Mouse (Mus musculus): ENCODE data around the gene Abcc9. TPM values are rescaled to one million over a fixed set of nuclear protein-coding genes. Genes with fewer than 3 reads are reported as not detected.

Gene Abcc9
- polyA plus RNA-seq, 1 experiment from 2014 or later = 16.7 TPM

DNA sequence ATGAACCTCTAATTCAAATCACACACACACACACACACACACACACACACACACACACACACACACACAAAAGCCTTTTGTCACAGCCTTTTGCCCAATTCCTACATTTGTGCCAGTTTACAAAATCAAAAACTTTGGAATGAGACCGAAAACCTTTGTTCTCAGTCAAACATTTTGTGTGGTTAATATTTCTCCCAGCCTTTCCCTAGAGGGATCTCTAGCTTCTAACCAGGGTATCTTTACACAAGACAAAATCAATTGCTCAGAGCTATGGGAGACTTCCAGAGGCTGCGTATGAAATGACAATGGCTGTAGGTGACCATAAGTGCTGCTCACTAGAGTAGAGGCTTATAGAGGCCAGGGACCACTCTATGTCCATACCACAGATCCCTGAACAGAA, 36.1 kb upstream of the Abcc9 start:
- Histone ChIP-seq H3K4me3 (ENCODE audit: low read length) (no peak overlapping the region), H3K36me3 (ENCODE audit: control insufficient read depth, insufficient read depth) (no peaks in the 10 kb centered on the region), H3K9ac (ENCODE audit: low read length) (no peak overlapping the region), H3K9me3 (replicated peaks; ENCODE audit: control insufficient read depth, low read length) (no peaks in the 10 kb centered on the region), H3K27ac (ENCODE audit: low read length) (no peak overlapping the region), H3K4me1 (ENCODE audit: control insufficient read depth, insufficient read depth, low read length) (peaks cover 6% of the 10 kb centered on the region; the same call in 1 of the 2 replicates), H3K27me3 (ENCODE audit: control insufficient read depth, insufficient read depth, low read length) (no peaks in the 10 kb centered on the region), H3K4me2 (ENCODE audit: low read depth, low read length) (no peak overlapping the region)
- ATAC-seq (replicated peaks; ENCODE audit: extremely low read depth, insufficient read depth, low FRiP score) = no peak
- WGBS = 94% methylated on average over 2 of the region's 2 CpGs

DNA sequence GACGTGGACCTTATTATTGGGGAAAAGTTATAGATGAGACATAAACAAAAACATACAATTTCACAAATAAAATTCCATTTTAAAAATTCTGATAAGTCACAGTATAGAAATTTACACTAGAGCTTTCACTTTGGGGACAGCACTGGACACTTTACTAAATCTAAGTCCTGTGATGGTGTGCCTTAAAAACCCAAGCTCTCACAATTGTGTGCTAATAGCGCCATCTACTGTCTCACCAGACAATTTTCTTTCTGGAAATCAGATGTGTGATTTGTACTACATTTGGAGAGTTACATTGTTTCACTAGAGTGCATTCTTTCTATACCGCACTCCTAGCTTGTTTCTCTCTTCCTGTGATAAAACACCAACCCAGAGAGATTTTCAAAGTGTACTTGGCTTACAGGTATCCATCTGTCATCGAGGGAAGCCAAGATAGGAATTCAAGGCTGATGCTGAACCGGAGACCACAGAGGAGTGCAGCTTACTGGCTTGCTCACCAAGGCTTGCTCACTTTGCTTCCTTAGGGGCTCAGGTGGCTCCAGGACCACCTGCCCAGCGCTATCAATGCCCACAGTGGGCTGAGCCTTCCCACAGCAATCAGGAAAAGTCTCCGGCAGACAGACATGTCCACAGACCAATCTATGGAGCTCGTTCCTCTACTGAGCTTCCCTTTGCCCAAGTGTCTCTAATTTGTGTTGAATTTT, 33.3 kb upstream of the Abcc9 start:
- ATAC-seq (replicated peaks; ENCODE audit: extremely low read depth, insufficient read depth, low FRiP score) = no peak
- Histone ChIP-seq H3K9ac (ENCODE audit: low read length) (no peak overlapping the region), H3K27me3 (ENCODE audit: control insufficient read depth, insufficient read depth, low read length) (no peaks in the 10 kb centered on the region), H3K4me3 (ENCODE audit: low read length) (no peak overlapping the region), H3K4me2 (ENCODE audit: low read depth, low read length) (no peak overlapping the region), H3K36me3 (ENCODE audit: control insufficient read depth, insufficient read depth) (no peaks in the 10 kb centered on the region), H3K9me3 (replicated peaks; ENCODE audit: control insufficient read depth, low read length) (no peaks in the 10 kb centered on the region), H3K4me1 (ENCODE audit: control insufficient read depth, insufficient read depth, low read length) (0 out of 2 replicates have a peak, but pooled peaks cover 3% of the 10 kb centered on the region), H3K27ac (ENCODE audit: low read length) (no peak overlapping the region)
- 44% methylated on average over 8 of the region's 8 CpGs for WGBS

DNA sequence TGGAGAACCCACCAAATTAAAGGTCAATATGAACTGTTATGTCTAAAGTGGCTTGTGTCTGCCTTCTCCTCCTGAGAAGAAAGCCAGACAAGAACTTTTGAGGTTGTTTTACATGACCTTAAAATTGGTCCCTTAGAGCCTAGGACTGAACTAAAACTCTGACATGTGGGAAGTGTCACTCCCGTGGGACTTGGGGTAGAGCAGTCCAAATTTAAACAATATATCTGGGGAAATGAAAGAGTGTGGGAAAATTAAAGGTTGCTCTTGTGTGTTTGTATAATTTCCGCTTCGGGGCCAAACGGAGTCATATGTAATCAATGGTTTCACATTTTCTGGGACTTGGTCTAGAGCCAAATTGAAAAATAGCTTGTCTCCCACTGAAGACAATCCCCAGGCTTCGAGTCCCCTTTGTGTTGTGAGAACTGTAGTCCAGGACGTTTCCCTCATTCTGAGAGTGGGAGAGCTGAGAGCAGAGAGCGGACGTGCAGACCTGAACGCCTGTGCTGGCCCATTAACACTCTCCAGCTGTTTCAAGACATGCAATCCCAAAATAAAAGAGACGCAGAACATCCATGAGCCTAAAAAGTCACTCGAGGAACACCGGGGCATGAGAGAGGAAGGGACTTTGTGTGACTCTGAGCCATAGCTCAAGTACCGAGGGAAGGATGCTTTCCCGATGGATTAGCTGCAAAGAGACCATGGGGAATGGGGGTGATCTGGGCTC, 30.6 kb upstream of the Abcc9 start:
- Histone ChIP-seq H3K27ac (ENCODE audit: low read length) (peak overlapping the region; percentile 39), H3K9ac (ENCODE audit: low read length) (no peak overlapping the region), H3K9me3 (replicated peaks; ENCODE audit: control insufficient read depth, low read length) (no peaks in the 10 kb centered on the region), H3K4me2 (ENCODE audit: low read depth, low read length) (no peak overlapping the region), H3K4me1 (ENCODE audit: control insufficient read depth, insufficient read depth, low read length) (0 out of 2 replicates have a peak, but pooled peaks cover 3% of the 10 kb centered on the region), H3K36me3 (ENCODE audit: control insufficient read depth, insufficient read depth) (no peaks in the 10 kb centered on the region), H3K27me3 (ENCODE audit: control insufficient read depth, insufficient read depth, low read length) (no peaks in the 10 kb centered on the region), H3K4me3 (ENCODE audit: low read length) (no peak overlapping the region)
- WGBS = 64% methylated on average over 14 of the region's 14 CpGs
- ATAC-seq (replicated peaks; ENCODE audit: extremely low read depth, insufficient read depth, low FRiP score) = 0 out of 2 replicates have a peak, but pooled peaks have one; percentile 19

DNA sequence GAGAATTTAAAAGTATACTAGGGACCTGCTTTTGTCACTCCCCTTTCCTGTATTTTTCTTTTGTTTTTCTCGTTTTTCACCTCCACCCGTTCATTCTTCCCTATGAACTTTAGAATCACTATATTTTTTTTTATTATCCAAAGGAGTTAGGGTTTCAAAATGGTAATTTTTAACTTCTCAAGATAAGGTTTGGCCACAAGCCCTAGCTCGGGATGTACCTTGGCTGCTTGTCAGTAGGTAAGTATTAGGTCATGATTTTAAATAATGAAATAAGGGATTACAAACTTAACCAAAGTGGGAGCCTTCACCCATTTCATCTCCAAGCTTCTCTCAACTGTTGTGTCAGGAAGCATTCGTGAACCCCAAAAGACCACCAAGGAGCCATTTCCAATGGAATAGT, 23.9 kb upstream of the Abcc9 start:
- Histone ChIP-seq H3K9ac (ENCODE audit: low read length) (no peak overlapping the region), H3K27me3 (ENCODE audit: control insufficient read depth, insufficient read depth, low read length) (no peaks in the 10 kb centered on the region), H3K36me3 (ENCODE audit: control insufficient read depth, insufficient read depth) (no peaks in the 10 kb centered on the region), H3K27ac (ENCODE audit: low read length) (no peak overlapping the region), H3K4me1 (ENCODE audit: control insufficient read depth, insufficient read depth, low read length) (peaks cover 3% of the 10 kb centered on the region; the same call in 1 of the 2 replicates), H3K4me2 (ENCODE audit: low read depth, low read length) (no peak overlapping the region), H3K9me3 (replicated peaks; ENCODE audit: control insufficient read depth, low read length) (0 out of 2 replicates have a peak, but pooled peaks cover 3% of the 10 kb centered on the region), H3K4me3 (ENCODE audit: low read length) (no peak overlapping the region)
- no peak for ATAC-seq (replicated peaks; ENCODE audit: extremely low read depth, insufficient read depth, low FRiP score)
- 69% methylated on average over 4 of the region's 4 CpGs for WGBS

DNA sequence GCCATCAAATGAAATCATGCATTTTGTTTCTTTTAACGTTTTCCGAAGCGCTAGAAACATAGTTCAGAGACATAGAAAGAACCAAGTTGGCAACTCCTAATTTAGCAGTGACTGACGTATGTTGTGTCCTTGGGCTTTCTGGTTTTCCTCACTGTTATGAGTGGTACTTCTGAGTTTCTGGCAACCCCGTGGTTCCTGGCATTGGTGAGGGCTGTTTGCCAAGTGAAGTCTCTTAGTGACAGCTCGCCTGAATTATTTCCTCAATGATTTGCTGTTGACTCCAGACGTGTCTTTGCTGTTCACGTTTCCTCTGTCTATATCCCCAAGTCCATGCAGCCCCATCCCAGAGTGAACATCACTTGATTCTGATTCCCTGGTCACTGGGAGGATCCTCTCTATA, 19.6 kb upstream of the Abcc9 start:
- no peak for ATAC-seq (replicated peaks; ENCODE audit: extremely low read depth, insufficient read depth, low FRiP score)
- Histone ChIP-seq H3K27me3 (ENCODE audit: control insufficient read depth, insufficient read depth, low read length) (no peaks in the 10 kb centered on the region), H3K27ac (ENCODE audit: low read length) (no peak overlapping the region), H3K4me3 (ENCODE audit: low read length) (no peak overlapping the region), H3K4me2 (ENCODE audit: low read depth, low read length) (no peak overlapping the region), H3K9me3 (replicated peaks; ENCODE audit: control insufficient read depth, low read length) (0 out of 2 replicates have a peak, but pooled peaks cover 3% of the 10 kb centered on the region), H3K9ac (ENCODE audit: low read length) (no peak overlapping the region), H3K36me3 (ENCODE audit: control insufficient read depth, insufficient read depth) (no peaks in the 10 kb centered on the region), H3K4me1 (ENCODE audit: control insufficient read depth, insufficient read depth, low read length) (peaks cover 3% of the 10 kb centered on the region; the same call in 1 of the 2 replicates)
- 59% methylated on average over 8 of the region's 8 CpGs for WGBS

DNA sequence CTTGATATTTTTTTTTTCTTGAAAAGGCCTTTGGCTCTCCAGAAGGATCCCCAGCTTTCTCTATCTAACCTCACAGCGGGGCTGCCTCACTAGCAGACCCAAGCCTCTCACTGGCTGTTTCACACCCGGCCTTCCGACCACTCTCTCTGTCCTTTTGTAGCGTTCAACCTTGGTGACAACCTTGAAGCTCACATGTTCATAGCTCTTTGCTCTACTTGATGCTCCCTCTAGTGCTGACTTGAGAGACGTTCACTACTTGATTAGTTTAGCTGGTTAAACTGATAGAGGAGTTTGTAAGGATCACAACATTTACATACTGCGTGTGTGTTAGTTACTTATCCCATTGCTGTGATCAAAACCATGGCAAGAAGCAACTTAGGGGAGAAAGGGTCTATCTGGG, 18.5 kb upstream of the Abcc9 start:
- Histone ChIP-seq H3K4me1 (ENCODE audit: control insufficient read depth, insufficient read depth, low read length) (peaks cover 3% of the 10 kb centered on the region; the same call in 1 of the 2 replicates), H3K4me2 (ENCODE audit: low read depth, low read length) (no peak overlapping the region), H3K9ac (ENCODE audit: low read length) (no peak overlapping the region), H3K9me3 (replicated peaks; ENCODE audit: control insufficient read depth, low read length) (0 out of 2 replicates have a peak, but pooled peaks cover 3% of the 10 kb centered on the region), H3K4me3 (ENCODE audit: low read length) (no peak overlapping the region), H3K27me3 (ENCODE audit: control insufficient read depth, insufficient read depth, low read length) (no peaks in the 10 kb centered on the region), H3K36me3 (ENCODE audit: control insufficient read depth, insufficient read depth) (no peaks in the 10 kb centered on the region), H3K27ac (ENCODE audit: low read length) (no peak overlapping the region)
- ATAC-seq (replicated peaks; ENCODE audit: extremely low read depth, insufficient read depth, low FRiP score) = peak; percentile 37; the same call in 1 of the 2 replicates
- WGBS = 54% methylated on average over 6 of the region's 6 CpGs

DNA sequence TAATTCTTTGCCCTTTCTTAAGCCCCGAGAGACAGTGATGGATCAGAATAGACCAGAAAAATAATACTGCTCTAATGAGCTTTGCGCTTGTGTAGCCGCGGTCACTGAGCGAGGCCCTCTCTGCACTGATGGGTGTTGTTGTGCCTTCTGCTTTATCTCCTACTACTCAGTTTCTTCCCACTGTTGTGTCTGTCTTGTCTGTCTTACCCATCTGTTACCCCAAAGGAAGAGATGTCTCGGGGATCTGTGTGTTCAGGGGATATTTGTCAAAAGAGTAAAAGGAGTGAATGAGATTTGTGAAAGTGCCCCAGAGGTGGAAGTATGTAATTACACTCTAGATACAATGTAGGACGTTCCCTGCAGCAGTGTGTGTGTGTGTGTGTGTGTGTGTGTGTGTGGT, 16.1 kb upstream of the Abcc9 start:
- 68% methylated on average over 7 of the region's 7 CpGs for WGBS
- Histone ChIP-seq H3K36me3 (ENCODE audit: control insufficient read depth, insufficient read depth) (no peaks in the 10 kb centered on the region), H3K9ac (ENCODE audit: low read length) (no peak overlapping the region), H3K9me3 (replicated peaks; ENCODE audit: control insufficient read depth, low read length) (peaks cover 6% of the 10 kb centered on the region; the same call in 1 of the 2 replicates), H3K4me3 (ENCODE audit: low read length) (no peak overlapping the region), H3K4me1 (ENCODE audit: control insufficient read depth, insufficient read depth, low read length) (peaks cover 3% of the 10 kb centered on the region; the same call in 1 of the 2 replicates), H3K4me2 (ENCODE audit: low read depth, low read length) (no peak overlapping the region), H3K27ac (ENCODE audit: low read length) (no peak overlapping the region), H3K27me3 (ENCODE audit: control insufficient read depth, insufficient read depth, low read length) (no peaks in the 10 kb centered on the region)
- no peak for ATAC-seq (replicated peaks; ENCODE audit: extremely low read depth, insufficient read depth, low FRiP score)

DNA sequence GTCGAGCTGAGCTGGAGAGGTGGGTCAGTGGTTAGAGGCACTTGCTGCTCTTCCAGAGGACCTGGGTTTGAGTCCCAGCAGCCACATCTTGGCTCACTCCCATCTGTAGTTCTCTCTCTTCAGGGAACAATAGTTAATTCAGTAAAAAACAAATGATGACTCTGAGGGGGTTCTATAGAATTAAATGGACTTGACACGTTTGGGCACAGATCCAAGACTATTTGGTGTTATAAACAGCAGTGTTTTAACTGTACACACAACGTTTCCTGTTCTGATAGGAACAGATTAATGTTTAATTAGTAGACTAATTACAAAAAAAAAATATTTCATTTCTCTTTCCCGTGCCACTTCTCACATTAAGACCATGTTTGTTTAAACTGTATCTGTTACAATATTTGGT, 15.1 kb upstream of the Abcc9 start:
- Histone ChIP-seq H3K4me3 (ENCODE audit: low read length) (no peak overlapping the region), H3K27ac (ENCODE audit: low read length) (no peak overlapping the region), H3K27me3 (ENCODE audit: control insufficient read depth, insufficient read depth, low read length) (no peaks in the 10 kb centered on the region), H3K4me1 (ENCODE audit: control insufficient read depth, insufficient read depth, low read length) (peaks cover 4% of the 10 kb centered on the region; the same call in 1 of the 2 replicates), H3K9ac (ENCODE audit: low read length) (no peak overlapping the region), H3K4me2 (ENCODE audit: low read depth, low read length) (no peak overlapping the region), H3K36me3 (ENCODE audit: control insufficient read depth, insufficient read depth) (no peaks in the 10 kb centered on the region), H3K9me3 (replicated peaks; ENCODE audit: control insufficient read depth, low read length) (peaks cover 4% of the 10 kb centered on the region; the same call in 1 of the 2 replicates)
- WGBS = 61% methylated on average over 4 of the region's 4 CpGs
- no peak for ATAC-seq (replicated peaks; ENCODE audit: extremely low read depth, insufficient read depth, low FRiP score)

DNA sequence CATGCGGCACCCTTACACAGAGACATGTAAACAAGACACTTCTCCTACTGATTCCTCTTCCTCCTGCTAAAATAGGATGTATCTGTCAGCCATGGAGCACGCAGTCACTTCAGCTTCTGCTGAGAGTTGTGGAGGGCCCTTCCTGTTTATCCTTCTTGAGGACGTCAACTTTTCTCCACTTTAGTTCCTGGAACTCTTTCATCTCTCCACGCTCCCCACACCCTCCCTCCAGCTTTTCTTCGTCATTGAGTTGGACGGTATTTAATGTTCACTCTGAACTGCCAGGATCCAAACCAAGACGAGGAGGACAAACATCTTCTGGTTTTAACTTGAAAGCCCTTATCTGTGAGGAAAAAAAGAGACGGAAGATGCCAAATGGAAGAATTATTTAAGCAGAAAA, 12.9 kb upstream of the Abcc9 start:
- Histone ChIP-seq H3K27ac (ENCODE audit: low read length) (no peak overlapping the region), H3K9me3 (replicated peaks; ENCODE audit: control insufficient read depth, low read length) (peaks cover 4% of the 10 kb centered on the region; the same call in 1 of the 2 replicates), H3K27me3 (ENCODE audit: control insufficient read depth, insufficient read depth, low read length) (no peaks in the 10 kb centered on the region), H3K4me2 (ENCODE audit: low read depth, low read length) (no peak overlapping the region), H3K9ac (ENCODE audit: low read length) (no peak overlapping the region), H3K4me1 (ENCODE audit: control insufficient read depth, insufficient read depth, low read length) (peaks cover 3% of the 10 kb centered on the region; the same call in 1 of the 2 replicates), H3K4me3 (ENCODE audit: low read length) (no peak overlapping the region), H3K36me3 (ENCODE audit: control insufficient read depth, insufficient read depth) (no peaks in the 10 kb centered on the region)
- WGBS = 59% methylated on average over 8 of the region's 8 CpGs
- no peak for ATAC-seq (replicated peaks; ENCODE audit: extremely low read depth, insufficient read depth, low FRiP score)
